Mouse (Mus musculus) testis, adult 2 months (tissue): ENCODE data around the gene Kcnb1. TPM values are rescaled to one million over a fixed set of nuclear protein-coding genes. Genes with fewer than 3 reads are reported as not detected.

Source experiments
- H3K27ac ChIP-seq: fragments of 200-500 bp; 2 replicates; pipeline ENCODE4 v1.5.1; 2012; ENCODE audit warnings: low read depth, low read length; ENCODE audit not compliant: control insufficient read depth, insufficient read depth
- H3K27me3 ChIP-seq: fragments of 200-500 bp; 2 replicates; pipeline ENCODE4 v1.6.1; 2012; ENCODE audit warnings: mild to moderate bottlenecking, low read length, moderate library complexity; ENCODE audit not compliant: control insufficient read depth, insufficient read depth
- H3K36me3 ChIP-seq: fragments of 200-500 bp; 2 replicates; pipeline ENCODE4 v1.6.1; 2012; ENCODE audit warnings: mild to moderate bottlenecking, low read length; ENCODE audit not compliant: control insufficient read depth, insufficient read depth
- H3K4me1 ChIP-seq: fragments of 200-500 bp; 2 replicates; pipeline ENCODE4 v1.6.1; 2012; ENCODE audit warnings: low read length; ENCODE audit not compliant: control insufficient read depth, insufficient read depth
- H3K4me3 ChIP-seq: fragments of 200-500 bp; 2 replicates; pipeline ENCODE4 v1.5.1; 2012; ENCODE audit warnings: low read depth, mild to moderate bottlenecking, low read length, moderate library complexity, mixed read lengths; ENCODE audit not compliant: control insufficient read depth
- CTCF ChIP-seq: fragments of 200-500 bp; IDR thresholded peaks from 2 replicates; pipeline ENCODE4 v1.5.1; 2012; ENCODE audit warnings: low read depth, mild to moderate bottlenecking, inconsistent platforms, low read length, moderate library complexity; ENCODE audit not compliant: control insufficient read depth, insufficient read depth, insufficient replicate concordance
- POLR2A ChIP-seq: fragments of 200-500 bp; IDR thresholded peaks from 2 replicates; pipeline ENCODE4 v1.6.1; 2012; ENCODE audit warnings: low read depth, mild to moderate bottlenecking, inconsistent platforms, low read length, moderate library complexity; ENCODE audit not compliant: control insufficient read depth
- polyA plus RNA-seq: library from polyadenylated mRNA; depleted of rRNA; stranded (reverse); fragments of >200 nt; gene quantifications from 2 replicates; pipeline ENCODE4 v1.2.3, GENCODE M21; 2012

Kcnb1 gene
- polyA plus RNA-seq, 1 experiment, result 2.8 TPM

- no peaks in the 10 kb centered on the region for H3K36me3 ChIP-seq
- H3K4me3 ChIP-seq, result no peak overlapping the region
- TF ChIP-seq CTCF, result no peak
- H3K27me3 ChIP-seq, result no peaks in the 10 kb centered on the region
- no peak overlapping the region for H3K27ac ChIP-seq
- H3K4me1 ChIP-seq, result peaks cover 4% of the 10 kb centered on the region
Measured at GRCm38 (mm10) chr2:167163600-167163999, 26.4 kb downstream of the Kcnb1 start.

GRCm38 (mm10) chr2:167163134-167163533, 26.8 kb downstream of the Kcnb1 start:
- H3K4me1 ChIP-seq, result peaks cover 4% of the 10 kb centered on the region
- TF ChIP-seq POLR2A (no peak), CTCF (no peak)
- no peaks in the 10 kb centered on the region for H3K36me3 ChIP-seq
- no peak overlapping the region for H3K4me3 ChIP-seq
- no peak overlapping the region for H3K27ac ChIP-seq
- no peaks in the 10 kb centered on the region for H3K27me3 ChIP-seq

DNA sequence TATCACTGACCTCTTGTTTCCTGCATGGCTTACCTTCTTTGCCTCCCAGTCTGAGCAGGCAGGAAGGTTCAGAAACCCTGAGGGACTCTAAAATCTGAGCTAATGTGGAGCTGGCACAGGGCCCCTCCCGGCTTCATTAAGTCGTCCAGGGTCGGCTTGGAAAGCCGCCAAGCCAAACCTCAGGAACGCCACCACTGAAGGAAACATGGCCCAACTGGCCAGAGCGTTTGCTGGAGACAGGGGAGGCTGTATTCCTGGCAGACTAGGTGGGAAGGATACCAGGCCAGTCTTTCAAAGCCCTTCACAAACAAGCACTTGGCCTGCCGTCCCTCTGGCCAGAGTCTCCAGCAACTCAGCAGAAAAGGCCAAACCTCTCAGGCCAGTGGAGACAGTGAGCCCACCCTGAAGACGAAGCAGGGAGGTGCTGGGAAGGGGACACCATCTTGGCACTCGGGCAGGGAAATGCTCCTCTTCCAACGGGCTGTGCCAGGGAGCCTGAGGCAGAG, 27.4 kb downstream of the Kcnb1 start:
- H3K36me3 ChIP-seq, result no peaks in the 10 kb centered on the region
- H3K27ac ChIP-seq, result no peak overlapping the region
- H3K4me1 ChIP-seq, result peaks cover 2% of the 10 kb centered on the region; the same call in 1 of the 2 replicates
- no peak overlapping the region for H3K4me3 ChIP-seq
- TF ChIP-seq CTCF (no peak), POLR2A (no peak)
- no peaks in the 10 kb centered on the region for H3K27me3 ChIP-seq

GRCm38 (mm10) chr2:167159721-167160120, 30.2 kb downstream of the Kcnb1 start:
- Histone ChIP-seq H3K4me3 (no peak overlapping the region), H3K36me3 (no peaks in the 10 kb centered on the region), H3K27me3 (no peaks in the 10 kb centered on the region), H3K4me1 (peaks cover 12% of the 10 kb centered on the region), H3K27ac (no peak overlapping the region)
- no peak for TF ChIP-seq CTCF
- no peak for TF ChIP-seq POLR2A

DNA sequence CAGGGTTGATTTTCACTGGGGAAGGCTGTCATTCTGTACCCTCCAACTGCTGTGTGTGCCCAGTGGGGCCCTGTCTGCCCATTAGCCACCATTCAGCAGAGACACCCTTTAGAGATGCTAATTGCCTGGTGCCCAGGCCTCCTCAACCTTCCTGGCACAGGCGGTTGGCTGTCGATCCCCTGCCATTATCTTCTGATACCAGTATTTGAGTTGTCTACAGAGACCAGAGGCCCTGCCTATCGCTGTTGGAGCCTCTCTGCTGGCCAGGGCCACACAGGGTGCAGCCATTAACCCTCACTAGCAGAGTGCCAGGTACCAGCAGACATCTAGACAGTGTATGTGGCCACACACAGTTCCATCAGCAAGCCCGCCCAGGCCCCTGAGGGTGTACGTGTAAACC, 31.2 kb downstream of the Kcnb1 start:
- TF ChIP-seq CTCF (no peak), POLR2A (no peak)
- Histone ChIP-seq H3K4me3 (no peak overlapping the region), H3K27ac (no peak overlapping the region), H3K27me3 (no peaks in the 10 kb centered on the region), H3K36me3 (no peaks in the 10 kb centered on the region), H3K4me1 (peaks cover 12% of the 10 kb centered on the region)

GRCm38 (mm10) chr2:167156118-167156715, 33.7 kb downstream of the Kcnb1 start:
- TF ChIP-seq POLR2A, result no peak
- no peak for TF ChIP-seq CTCF
- Histone ChIP-seq H3K27ac (peak overlapping the region; percentile 30), H3K4me3 (no peak overlapping the region), H3K36me3 (no peaks in the 10 kb centered on the region), H3K27me3 (no peaks in the 10 kb centered on the region), H3K4me1 (peaks cover 12% of the 10 kb centered on the region)

GRCm38 (mm10) chr2:167155541-167155973, 34.4 kb downstream of the Kcnb1 start:
- no peaks in the 10 kb centered on the region for H3K36me3 ChIP-seq
- H3K27me3 ChIP-seq, result no peaks in the 10 kb centered on the region
- peak overlapping the region; percentile 30; the same call in 1 of the 2 replicates for H3K27ac ChIP-seq
- TF ChIP-seq CTCF (no peak), POLR2A (no peak)
- peaks cover 12% of the 10 kb centered on the region for H3K4me1 ChIP-seq
- H3K4me3 ChIP-seq, result no peak overlapping the region

DNA sequence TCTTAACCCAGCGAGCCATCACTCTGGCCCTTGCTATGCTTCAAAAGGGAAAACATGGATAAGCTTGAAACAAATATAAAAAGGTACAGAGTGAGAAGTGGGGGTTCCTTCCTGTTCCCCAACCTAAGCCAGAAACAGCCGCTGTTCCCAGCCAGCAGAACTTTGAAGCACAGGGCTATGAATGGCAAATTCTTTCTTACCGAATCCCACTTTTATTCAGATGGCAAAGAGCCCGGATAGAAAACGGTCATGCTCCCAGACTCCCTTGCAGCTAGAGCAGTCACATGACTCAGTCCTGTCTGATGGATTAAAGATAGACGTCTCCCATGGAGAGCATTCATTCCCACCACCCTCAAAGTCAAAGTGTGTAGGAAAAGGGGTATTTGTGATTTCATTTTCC, 39.1 kb downstream of the Kcnb1 start:
- TF ChIP-seq CTCF (no peak), POLR2A (no peak)
- Histone ChIP-seq H3K27me3 (no peaks in the 10 kb centered on the region), H3K27ac (no peak overlapping the region), H3K4me3 (no peak overlapping the region), H3K36me3 (no peaks in the 10 kb centered on the region), H3K4me1 (peaks cover 4% of the 10 kb centered on the region)
